23 mouse cellular contexts compared by ENCODE assay signal in the genomic region with DNA sequence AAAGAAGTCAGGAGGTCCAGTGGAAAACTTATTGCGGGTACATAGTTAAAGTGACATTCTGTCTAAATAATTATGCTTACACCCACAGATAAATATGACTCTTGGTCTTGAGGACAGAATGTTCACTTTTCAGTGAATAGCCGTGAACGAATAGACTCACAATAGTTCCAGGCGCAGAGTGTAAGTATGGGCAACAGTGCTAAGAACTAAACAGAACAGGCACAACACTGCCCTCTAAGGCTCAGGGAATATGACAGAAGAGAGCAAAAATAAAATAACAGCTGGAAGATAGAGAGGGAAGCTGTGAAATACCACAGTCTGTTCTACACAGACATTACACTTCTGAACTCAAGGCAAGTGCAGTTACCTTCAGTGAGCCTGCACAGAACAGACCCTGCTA.
DNase-seq lines count a peak whose midpoint lies in the region; ATAC-seq and TF ChIP-seq lines count a peak whose summit lies in the region.
"Had no signal": no experiment of that assay in that cellular context is flagged by ENCODE, and none has a peak within 500 bp of the region (broad histone marks: within the 10 kb centered on the region; RNA-seq: fewer than 3 reads in every experiment).

No protein-coding gene starts in this region.

- H3K4me3 ChIP-seq in intestine, postnatal 0 days (ENCODE audit: low read depth, low read length), result no peak overlapping the region
- no peak overlapping the region for H3K4me3 ChIP-seq in intestine, embryonic 16.5 days (ENCODE audit: low read length)
- H3K4me3 ChIP-seq in left cerebral cortex, adult 2 months, result no peak overlapping the region
- no peak overlapping the region for H3K4me3 ChIP-seq in lung, postnatal 0 days (ENCODE audit: low read depth, low read length)
- H3K4me3 ChIP-seq in hindbrain, embryonic 11.5 days (ENCODE audit: low read depth, low read length), result no peak overlapping the region
- H3K4me3 ChIP-seq: embryonic facial prominence, embryonic 12.5 days; embryonic facial prominence, embryonic 15.5 days; gastrocnemius, adult 2 months; hindbrain, embryonic 13.5 days had no signal

- TF ChIP-seq EP300 in lung, postnatal 0 days (IDR thresholded peaks at IDR 0.05), result no peak

- H3K4me1 ChIP-seq in intestine, postnatal 0 days (replicated peaks; ENCODE audit: control insufficient read depth, insufficient read depth, low read length), result no peaks in the 10 kb centered on the region
- H3K4me1 ChIP-seq in intestine, embryonic 16.5 days (ENCODE audit: control insufficient read depth, insufficient read depth, low read length), result no peaks in the 10 kb centered on the region
- H3K4me1 ChIP-seq in lung, postnatal 0 days (ENCODE audit: insufficient read depth, low read depth, low read length), result no peaks in the 10 kb centered on the region
- H3K4me1 ChIP-seq in hindbrain, embryonic 11.5 days (replicated peaks; ENCODE audit: control insufficient read depth, insufficient read depth, low read length), result no peaks in the 10 kb centered on the region
- H3K4me1 ChIP-seq: embryonic facial prominence, embryonic 12.5 days; embryonic facial prominence, embryonic 15.5 days; hindbrain, embryonic 13.5 days had no signal

- DNase-seq in left cerebral cortex, adult 2 months (ENCODE audit: extremely low spot score in 1 of 2, low spot score in 2 of 2), result no peak
- DNase-seq in left cerebral cortex, adult 11 months (ENCODE audit: low spot score), result no peak
- DNase-seq in lung, postnatal 0 days (ENCODE audit: low spot score), result peak; percentile 35
- DNase-seq in lung, postnatal 4 days, result no peak
- DNase-seq in hindbrain, embryonic 11.5 days (ENCODE audit: low spot score), result no peak
- DNase-seq: adrenal gland, adult 2 months; adrenal gland, postnatal 14 days; cerebellum, adult 11 months; cerebellum, adult 2 months; cerebellum, adult 9-11 months; cerebellum, postnatal 25 days; gastrocnemius, adult 2 months; gastrocnemius, postnatal 14 days; heart, adult 11 months had no signal

- H3K27ac ChIP-seq in intestine, postnatal 0 days (ENCODE audit: low read depth, low read length), result no peak overlapping the region
- H3K27ac ChIP-seq in intestine, embryonic 16.5 days (ENCODE audit: low read length), result no peak overlapping the region
- no peak overlapping the region for H3K27ac ChIP-seq in left cerebral cortex, adult 2 months
- H3K27ac ChIP-seq in lung, postnatal 0 days (ENCODE audit: low read length), result no peak overlapping the region
- no peak overlapping the region for H3K27ac ChIP-seq in hindbrain, embryonic 11.5 days (ENCODE audit: low read depth, low read length)
- H3K27ac ChIP-seq: embryonic facial prominence, embryonic 12.5 days; embryonic facial prominence, embryonic 15.5 days; gastrocnemius, adult 2 months; hindbrain, embryonic 13.5 days had no signal

- H3K36me3 ChIP-seq in intestine, postnatal 0 days (ENCODE audit: control insufficient read depth, insufficient read depth), result no peaks in the 10 kb centered on the region
- no peaks in the 10 kb centered on the region for H3K36me3 ChIP-seq in intestine, embryonic 16.5 days (ENCODE audit: control insufficient read depth, insufficient read depth, low read length)
- H3K36me3 ChIP-seq in lung, postnatal 0 days (ENCODE audit: insufficient read depth, low read length), result no peaks in the 10 kb centered on the region
- H3K36me3 ChIP-seq in hindbrain, embryonic 11.5 days (ENCODE audit: control insufficient read depth, insufficient read depth, low read length), result no peaks in the 10 kb centered on the region
- H3K36me3 ChIP-seq: embryonic facial prominence, embryonic 12.5 days; embryonic facial prominence, embryonic 15.5 days; hindbrain, embryonic 13.5 days had no signal

- TF ChIP-seq CTCF in intestine, postnatal 0 days (IDR thresholded peaks at IDR 0.05; ENCODE audit: low read depth), result peak; percentile 55
- TF ChIP-seq CTCF in left cerebral cortex, adult 2 months (IDR thresholded peaks at IDR 0.05), result peak; percentile 28
- TF ChIP-seq CTCF in lung, postnatal 0 days (IDR thresholded peaks at IDR 0.05), result peak; percentile 39

- no peaks in the 10 kb centered on the region for H3K9me3 ChIP-seq in intestine, postnatal 0 days (ENCODE audit: control insufficient read depth)
- H3K9me3 ChIP-seq in intestine, embryonic 16.5 days (ENCODE audit: control insufficient read depth, low read length), result no peaks in the 10 kb centered on the region
- H3K9me3 ChIP-seq in lung, postnatal 0 days (ENCODE audit: low read length), result no peaks in the 10 kb centered on the region
- no peaks in the 10 kb centered on the region for H3K9me3 ChIP-seq in hindbrain, embryonic 11.5 days (ENCODE audit: control insufficient read depth, low read length)
- H3K9me3 ChIP-seq: embryonic facial prominence, embryonic 12.5 days; embryonic facial prominence, embryonic 15.5 days; hindbrain, embryonic 13.5 days had no signal

- intact Hi-C loops in left cerebral cortex, adult 2 months (cut with DNase I), result loop anchor here (10.0 kb wide), 1 partner anchor 493 kb away; no protein-coding TSS in a partner anchor

- no peak overlapping the region for H3K9ac ChIP-seq in intestine, postnatal 0 days (ENCODE audit: low read depth, low read length)
- no peak overlapping the region for H3K9ac ChIP-seq in intestine, embryonic 16.5 days (ENCODE audit: low read depth, low read length)
- no peak overlapping the region for H3K9ac ChIP-seq in lung, postnatal 0 days (replicated peaks; ENCODE audit: low read depth)
- no peak overlapping the region for H3K9ac ChIP-seq in hindbrain, embryonic 11.5 days (ENCODE audit: low read depth, low read length)
- H3K9ac ChIP-seq: embryonic facial prominence, embryonic 12.5 days; embryonic facial prominence, embryonic 15.5 days; hindbrain, embryonic 13.5 days had no signal

- H3K4me2 ChIP-seq in intestine, postnatal 0 days (replicated peaks; ENCODE audit: low read depth), result no peak overlapping the region
- no peak overlapping the region for H3K4me2 ChIP-seq in intestine, embryonic 16.5 days (ENCODE audit: low read depth, low read length)
- no peak overlapping the region for H3K4me2 ChIP-seq in lung, postnatal 0 days (replicated peaks; ENCODE audit: low read depth, low read length)
- H3K4me2 ChIP-seq in hindbrain, embryonic 11.5 days (replicated peaks; ENCODE audit: low read depth, low read length), result no peak overlapping the region
- H3K4me2 ChIP-seq: embryonic facial prominence, embryonic 12.5 days; embryonic facial prominence, embryonic 15.5 days; heart, embryonic 11.5 days; hindbrain, embryonic 13.5 days had no signal

- no peaks in the 10 kb centered on the region for H3K27me3 ChIP-seq in intestine, postnatal 0 days (replicated peaks; ENCODE audit: control insufficient read depth, insufficient read depth, low read length)
- H3K27me3 ChIP-seq in intestine, embryonic 16.5 days (replicated peaks; ENCODE audit: control insufficient read depth, insufficient read depth, low read length), result no peaks in the 10 kb centered on the region
- H3K27me3 ChIP-seq in lung, postnatal 0 days (replicated peaks; ENCODE audit: insufficient read depth, low read length), result no peaks in the 10 kb centered on the region
- no peaks in the 10 kb centered on the region for H3K27me3 ChIP-seq in hindbrain, embryonic 11.5 days (ENCODE audit: control insufficient read depth, insufficient read depth, low read length)
- H3K27me3 ChIP-seq: embryonic facial prominence, embryonic 12.5 days; embryonic facial prominence, embryonic 15.5 days; hindbrain, embryonic 13.5 days had no signal

- no peak for ATAC-seq in intestine, postnatal 0 days
- ATAC-seq in intestine, embryonic 16.5 days, result no peak
- peak; percentile 67 for ATAC-seq in lung, postnatal 0 days
- ATAC-seq in hindbrain, embryonic 11.5 days (ENCODE audit: low FRiP score), result no peak
- ATAC-seq: CD4-positive, CD25-positive, alpha-beta regulatory T cell, adult 4 months; forebrain, embryonic 14.5 days; hindbrain, embryonic 16.5 days had no signal

- 80% methylated on average over 4 of the region's 4 CpGs for WGBS in intestine, postnatal 0 days
- 72% methylated on average over 4 of the region's 4 CpGs for WGBS in intestine, embryonic 16.5 days
- 64% methylated on average over 4 of the region's 4 CpGs for WGBS in lung, postnatal 0 days
- WGBS in hindbrain, embryonic 11.5 days, result 94% methylated on average over 4 of the region's 4 CpGs
